Mouse (Mus musculus): ENCODE results near the gene Cfap299. TPM values are rescaled to one million over a fixed set of nuclear protein-coding genes. Genes with fewer than 3 reads are reported as not detected.

Gene Cfap299
- polyA plus RNA-seq, 1 experiment from 2014 or later, result 2.2 TPM

- no peaks in the 10 kb centered on the region for H3K4me1 ChIP-seq (replicated peaks; ENCODE audit: control insufficient read depth, insufficient read depth, low read length)
- no peaks in the 10 kb centered on the region for H3K9me3 ChIP-seq (ENCODE audit: control insufficient read depth, low read length)
- WGBS, result 88% methylated on average over 4 of the region's 4 CpGs
- DNase-seq (ENCODE audit: low spot score) (no peak), ATAC-seq (ENCODE audit: low FRiP score) (no peak)
- no peak overlapping the region for H3K9ac ChIP-seq (ENCODE audit: low read depth, low read length)
- no peaks in the 10 kb centered on the region for H3K27me3 ChIP-seq (ENCODE audit: control insufficient read depth, insufficient read depth, low read length)
- no peak overlapping the region for H3K27ac ChIP-seq (ENCODE audit: low read depth, low read length)
- no peaks in the 10 kb centered on the region for H3K36me3 ChIP-seq (ENCODE audit: control insufficient read depth, insufficient read depth, low read length)
- no peak overlapping the region for H3K4me2 ChIP-seq (replicated peaks; ENCODE audit: low read depth, low read length)
- no peak overlapping the region for H3K4me3 ChIP-seq (ENCODE audit: low read depth, low read length)
Observed at GRCm38 (mm10) chr5:98470052-98470451, 140.9 kb downstream of the Cfap299 start.

GRCm38 (mm10) chr5:98476539-98476938 is 147.4 kb downstream of the Cfap299 start:
- no peaks in the 10 kb centered on the region for H3K9me3 ChIP-seq (ENCODE audit: control insufficient read depth, low read length)

GRCm38 (mm10) chr5:98477261-98477660 is 148.2 kb downstream of the Cfap299 start:
- no peaks in the 10 kb centered on the region for H3K9me3 ChIP-seq (ENCODE audit: control insufficient read depth, low read length)
- 85% methylated on average over 8 of the region's 8 CpGs for WGBS

More at GRCm38 (mm10) chr5:98476539-98476938, 147.4 kb downstream of the Cfap299 start:
- no peak for ATAC-seq (ENCODE audit: low FRiP score)
- H3K4me2 ChIP-seq (replicated peaks; ENCODE audit: low read depth, low read length), result no peak overlapping the region
- no peak overlapping the region for H3K27ac ChIP-seq (ENCODE audit: low read depth, low read length)
- H3K4me3 ChIP-seq (ENCODE audit: low read depth, low read length), result no peak overlapping the region
- H3K9ac ChIP-seq (ENCODE audit: low read depth, low read length), result no peak overlapping the region
- H3K36me3 ChIP-seq (ENCODE audit: control insufficient read depth, insufficient read depth, low read length), result no peaks in the 10 kb centered on the region
- 93% methylated on average over 3 of the region's 3 CpGs for WGBS
- DNase-seq (ENCODE audit: low spot score), result no peak
- no peaks in the 10 kb centered on the region for H3K4me1 ChIP-seq (replicated peaks; ENCODE audit: control insufficient read depth, insufficient read depth, low read length)
- H3K27me3 ChIP-seq (ENCODE audit: control insufficient read depth, insufficient read depth, low read length), result no peaks in the 10 kb centered on the region

GRCm38 (mm10) chr5:98483507-98483906 is 154.4 kb downstream of the Cfap299 start:
- Histone ChIP-seq H3K9me3 (ENCODE audit: control insufficient read depth, low read length) (no peaks in the 10 kb centered on the region), H3K9ac (ENCODE audit: low read depth, low read length) (no peak overlapping the region), H3K36me3 (ENCODE audit: control insufficient read depth, insufficient read depth, low read length) (no peaks in the 10 kb centered on the region), H3K4me2 (replicated peaks; ENCODE audit: low read depth, low read length) (no peak overlapping the region), H3K4me3 (ENCODE audit: low read depth, low read length) (no peak overlapping the region), H3K4me1 (replicated peaks; ENCODE audit: control insufficient read depth, insufficient read depth, low read length) (no peaks in the 10 kb centered on the region), H3K27ac (ENCODE audit: low read depth, low read length) (no peak overlapping the region), H3K27me3 (ENCODE audit: control insufficient read depth, insufficient read depth, low read length) (no peaks in the 10 kb centered on the region)
- no peak for DNase-seq (ENCODE audit: low spot score)
- no peak for ATAC-seq (ENCODE audit: low FRiP score)
- 81% methylated on average over 5 of the region's 5 CpGs for WGBS

More at GRCm38 (mm10) chr5:98477261-98477660, 148.2 kb downstream of the Cfap299 start:
- no peak overlapping the region for H3K27ac ChIP-seq (ENCODE audit: low read depth, low read length)
- H3K4me3 ChIP-seq (ENCODE audit: low read depth, low read length), result no peak overlapping the region
- H3K4me1 ChIP-seq (replicated peaks; ENCODE audit: control insufficient read depth, insufficient read depth, low read length), result no peaks in the 10 kb centered on the region
- no peaks in the 10 kb centered on the region for H3K36me3 ChIP-seq (ENCODE audit: control insufficient read depth, insufficient read depth, low read length)
- H3K27me3 ChIP-seq (ENCODE audit: control insufficient read depth, insufficient read depth, low read length), result no peaks in the 10 kb centered on the region
- ATAC-seq (ENCODE audit: low FRiP score), result no peak
- no peak for DNase-seq (ENCODE audit: low spot score)
- H3K9ac ChIP-seq (ENCODE audit: low read depth, low read length), result no peak overlapping the region
- H3K4me2 ChIP-seq (replicated peaks; ENCODE audit: low read depth, low read length), result no peak overlapping the region

GRCm38 (mm10) chr5:98485189-98485588 is 156.1 kb downstream of the Cfap299 start:
- no peaks in the 10 kb centered on the region for H3K9me3 ChIP-seq (ENCODE audit: control insufficient read depth, low read length)
- H3K36me3 ChIP-seq (ENCODE audit: control insufficient read depth, insufficient read depth, low read length), result no peaks in the 10 kb centered on the region
- H3K9ac ChIP-seq (ENCODE audit: low read depth, low read length), result no peak overlapping the region
- no peaks in the 10 kb centered on the region for H3K27me3 ChIP-seq (ENCODE audit: control insufficient read depth, insufficient read depth, low read length)
- no peak for ATAC-seq (ENCODE audit: low FRiP score)
- 83% methylated on average over 1 of the region's 1 CpGs for WGBS
- H3K4me2 ChIP-seq (replicated peaks; ENCODE audit: low read depth, low read length), result no peak overlapping the region
- DNase-seq (ENCODE audit: low spot score), result no peak
- no peak overlapping the region for H3K4me3 ChIP-seq (ENCODE audit: low read depth, low read length)
- H3K27ac ChIP-seq (ENCODE audit: low read depth, low read length), result no peak overlapping the region
- H3K4me1 ChIP-seq (replicated peaks; ENCODE audit: control insufficient read depth, insufficient read depth, low read length), result no peaks in the 10 kb centered on the region

- Histone ChIP-seq H3K9me3 (ENCODE audit: control insufficient read depth, low read length) (no peaks in the 10 kb centered on the region), H3K36me3 (ENCODE audit: control insufficient read depth, insufficient read depth, low read length) (no peaks in the 10 kb centered on the region), H3K9ac (ENCODE audit: low read depth, low read length) (no peak overlapping the region), H3K27ac (ENCODE audit: low read depth, low read length) (no peak overlapping the region), H3K4me3 (ENCODE audit: low read depth, low read length) (no peak overlapping the region), H3K4me1 (replicated peaks; ENCODE audit: control insufficient read depth, insufficient read depth, low read length) (no peaks in the 10 kb centered on the region), H3K27me3 (ENCODE audit: control insufficient read depth, insufficient read depth, low read length) (no peaks in the 10 kb centered on the region), H3K4me2 (replicated peaks; ENCODE audit: low read depth, low read length) (no peak overlapping the region)
- DNase-seq (ENCODE audit: low spot score) (no peak), ATAC-seq (ENCODE audit: low FRiP score) (no peak)
- WGBS, result 82% methylated on average over 4 of the region's 4 CpGs
Observed at GRCm38 (mm10) chr5:98498317-98498716, 169.2 kb downstream of the Cfap299 start.

- no peaks in the 10 kb centered on the region for H3K36me3 ChIP-seq (ENCODE audit: control insufficient read depth, insufficient read depth, low read length)
- DNase-seq (ENCODE audit: low spot score) (no peak), ATAC-seq (ENCODE audit: low FRiP score) (no peak)
- H3K4me1 ChIP-seq (replicated peaks; ENCODE audit: control insufficient read depth, insufficient read depth, low read length), result no peaks in the 10 kb centered on the region
- no peaks in the 10 kb centered on the region for H3K9me3 ChIP-seq (ENCODE audit: control insufficient read depth, low read length)
- no peaks in the 10 kb centered on the region for H3K27me3 ChIP-seq (ENCODE audit: control insufficient read depth, insufficient read depth, low read length)
- no peak overlapping the region for H3K4me2 ChIP-seq (replicated peaks; ENCODE audit: low read depth, low read length)
- no peak overlapping the region for H3K9ac ChIP-seq (ENCODE audit: low read depth, low read length)
- no peak overlapping the region for H3K27ac ChIP-seq (ENCODE audit: low read depth, low read length)
- 67% methylated on average over 7 of the region's 7 CpGs for WGBS
- no peak overlapping the region for H3K4me3 ChIP-seq (ENCODE audit: low read depth, low read length)
Observed at GRCm38 (mm10) chr5:98516214-98516613, 187.1 kb downstream of the Cfap299 start.

- Histone ChIP-seq H3K27ac (ENCODE audit: low read depth, low read length) (no peak overlapping the region), H3K4me2 (replicated peaks; ENCODE audit: low read depth, low read length) (no peak overlapping the region), H3K9me3 (ENCODE audit: control insufficient read depth, low read length) (no peaks in the 10 kb centered on the region), H3K4me1 (replicated peaks; ENCODE audit: control insufficient read depth, insufficient read depth, low read length) (no peaks in the 10 kb centered on the region), H3K36me3 (ENCODE audit: control insufficient read depth, insufficient read depth, low read length) (no peaks in the 10 kb centered on the region), H3K9ac (ENCODE audit: low read depth, low read length) (no peak overlapping the region), H3K27me3 (ENCODE audit: control insufficient read depth, insufficient read depth, low read length) (no peaks in the 10 kb centered on the region), H3K4me3 (ENCODE audit: low read depth, low read length) (no peak overlapping the region)
- DNase-seq (ENCODE audit: low spot score), result no peak
- ATAC-seq (ENCODE audit: low FRiP score), result no peak
- 86% methylated on average over 2 of the region's 2 CpGs for WGBS
Observed at GRCm38 (mm10) chr5:98520118-98520517, 191.0 kb downstream of the Cfap299 start.

- no peak overlapping the region for H3K27ac ChIP-seq (ENCODE audit: low read depth, low read length)
- H3K4me2 ChIP-seq (replicated peaks; ENCODE audit: low read depth, low read length), result no peak overlapping the region
- H3K4me3 ChIP-seq (ENCODE audit: low read depth, low read length), result no peak overlapping the region
- no peaks in the 10 kb centered on the region for H3K27me3 ChIP-seq (ENCODE audit: control insufficient read depth, insufficient read depth, low read length)
- H3K4me1 ChIP-seq (replicated peaks; ENCODE audit: control insufficient read depth, insufficient read depth, low read length), result no peaks in the 10 kb centered on the region
- ATAC-seq (ENCODE audit: low FRiP score) (no peak), DNase-seq (ENCODE audit: low spot score) (no peak)
- no peaks in the 10 kb centered on the region for H3K36me3 ChIP-seq (ENCODE audit: control insufficient read depth, insufficient read depth, low read length)
- WGBS, result 88% methylated on average over 7 of the region's 7 CpGs
- H3K9ac ChIP-seq (ENCODE audit: low read depth, low read length), result no peak overlapping the region
- no peaks in the 10 kb centered on the region for H3K9me3 ChIP-seq (ENCODE audit: control insufficient read depth, low read length)
Observed at GRCm38 (mm10) chr5:98522270-98522977, 193.3 kb downstream of the Cfap299 start.

Data from hindbrain, embryonic 11.5 days (tissue).